Mouse (Mus musculus): ENCODE results near the gene Hirip3. TPM values are rescaled to one million over a fixed set of nuclear protein-coding genes. Genes with fewer than 3 reads are reported as not detected.

Hirip3 gene
- polyA plus RNA-seq, 1 experiment from 2014 or later = 17.0 TPM

- H3K27me3 ChIP-seq (ENCODE audit: control insufficient read depth, insufficient read depth, low read length) = no peaks in the 10 kb centered on the region
- H3K9me3 ChIP-seq (replicated peaks; ENCODE audit: control insufficient read depth, low read length) = no peaks in the 10 kb centered on the region
- peak within 1 kb of the TSS; percentile 69 for H3K4me3 ChIP-seq (ENCODE audit: low read depth, low read length)
- under 1% methylated on average over 41 of the region's 41 CpGs for WGBS (ENCODE audit: insufficient replicate concordance)
- H3K4me2 ChIP-seq = peak within 1 kb of the TSS; percentile 75
- H3K4me1 ChIP-seq (ENCODE audit: control insufficient read depth, insufficient read depth, low read length) = peaks cover 9% of the 10 kb centered on the region; the same call in 1 of the 2 replicates
- peak within 1 kb of the TSS; percentile 76 for H3K27ac ChIP-seq (ENCODE audit: low read depth, low read length)
- H3K36me3 ChIP-seq (ENCODE audit: control insufficient read depth, insufficient read depth, low read length) = peaks cover 29% of the 10 kb centered on the region
- peak within 1 kb of the TSS; percentile 79 for H3K9ac ChIP-seq (ENCODE audit: low read depth, low read length)
- ATAC-seq (replicated peaks; ENCODE audit: insufficient number of reproducible peaks, low FRiP score, low TSS enrichment) = peak; percentile 62
These were observed 494 bp downstream of the Hirip3 start, which contains the start of gene Ino80e for GRCm38 (mm10) chr7:126862147-126862784. TSS of gene Ino80e (minus strand) at chr7:126862377.

DNA sequence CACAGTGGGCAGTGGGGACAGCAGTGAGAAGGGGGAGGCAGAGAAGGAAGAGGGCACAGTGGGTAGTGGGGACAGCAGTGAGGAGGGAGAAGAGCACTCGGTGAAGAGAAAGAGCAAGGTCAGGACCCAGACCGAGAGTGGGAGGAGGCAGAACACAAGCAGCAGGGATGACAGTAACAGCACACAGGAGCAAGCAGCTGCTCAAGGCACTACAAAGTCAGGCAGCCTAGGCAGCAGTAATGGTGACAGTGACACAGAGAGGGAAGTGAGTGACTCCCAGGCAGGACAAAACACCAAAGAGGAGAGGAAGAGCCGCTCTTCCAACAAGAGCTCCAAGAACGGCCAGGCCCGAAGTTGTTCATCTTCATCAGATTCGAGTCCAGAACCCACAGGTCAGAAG, 2.0 kb downstream of the Hirip3 start:
- Histone ChIP-seq H3K9me3 (replicated peaks; ENCODE audit: control insufficient read depth, low read length) (no peaks in the 10 kb centered on the region), H3K4me2 (peak overlapping the region; percentile 75), H3K27me3 (ENCODE audit: control insufficient read depth, insufficient read depth, low read length) (no peaks in the 10 kb centered on the region), H3K27ac (ENCODE audit: low read depth, low read length) (0 out of 2 replicates have a peak overlapping the region, but pooled peaks have one; percentile 3), H3K9ac (ENCODE audit: low read depth, low read length) (no peak overlapping the region; the same call in 1 of the 2 replicates), H3K36me3 (ENCODE audit: control insufficient read depth, insufficient read depth, low read length) (peaks cover 32% of the 10 kb centered on the region), H3K4me1 (ENCODE audit: control insufficient read depth, insufficient read depth, low read length) (peaks cover 9% of the 10 kb centered on the region; the same call in 1 of the 2 replicates), H3K4me3 (ENCODE audit: low read depth, low read length) (no peak overlapping the region)
- WGBS (ENCODE audit: insufficient replicate concordance) = 77% methylated on average over 6 of the region's 6 CpGs
- ATAC-seq (replicated peaks; ENCODE audit: insufficient number of reproducible peaks, low FRiP score, low TSS enrichment) = no peak

DNA sequence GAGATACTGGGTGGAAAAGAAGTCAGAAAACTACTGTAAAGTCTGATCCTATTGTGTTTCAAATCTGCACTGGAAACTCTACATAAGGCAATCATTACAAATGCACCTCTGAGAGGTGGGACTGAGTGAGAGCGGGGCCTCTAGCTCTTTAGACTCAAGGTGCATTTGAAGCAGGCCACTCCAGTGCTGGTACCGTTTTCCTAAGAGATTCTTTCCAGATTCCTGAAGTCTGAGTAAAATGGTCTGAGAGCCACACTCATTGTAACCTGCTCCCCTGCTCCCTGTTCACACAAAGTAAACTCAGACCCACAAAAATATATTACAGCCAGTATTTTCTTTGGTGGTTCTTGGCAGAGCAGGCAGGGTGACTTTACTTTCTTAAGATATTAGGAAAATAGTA, 5.8 kb downstream of the Hirip3 start:
- 91% methylated on average over 2 of the region's 2 CpGs for WGBS (ENCODE audit: insufficient replicate concordance)

GRCm38 (mm10) chr7:126868003-126868402, 6.2 kb downstream of the Hirip3 start:
- 85% methylated on average over 12 of the region's 12 CpGs for WGBS (ENCODE audit: insufficient replicate concordance)
- Histone ChIP-seq H3K27ac (ENCODE audit: low read depth, low read length) (no peak overlapping the region), H3K4me1 (ENCODE audit: control insufficient read depth, insufficient read depth, low read length) (peaks cover 2% of the 10 kb centered on the region; the same call in 1 of the 2 replicates), H3K9ac (ENCODE audit: low read depth, low read length) (no peak overlapping the region), H3K9me3 (replicated peaks; ENCODE audit: control insufficient read depth, low read length) (no peaks in the 10 kb centered on the region), H3K36me3 (ENCODE audit: control insufficient read depth, insufficient read depth, low read length) (peaks cover 62% of the 10 kb centered on the region), H3K4me3 (ENCODE audit: low read depth, low read length) (no peak overlapping the region), H3K27me3 (ENCODE audit: control insufficient read depth, insufficient read depth, low read length) (no peaks in the 10 kb centered on the region), H3K4me2 (no peak overlapping the region)
- no peak for ATAC-seq (replicated peaks; ENCODE audit: insufficient number of reproducible peaks, low FRiP score, low TSS enrichment)

More for the DNA sequence above, 5.8 kb downstream of the Hirip3 start:
- Histone ChIP-seq H3K9me3 (replicated peaks; ENCODE audit: control insufficient read depth, low read length) (no peaks in the 10 kb centered on the region), H3K4me2 (no peak overlapping the region), H3K36me3 (ENCODE audit: control insufficient read depth, insufficient read depth, low read length) (peaks cover 58% of the 10 kb centered on the region), H3K9ac (ENCODE audit: low read depth, low read length) (no peak overlapping the region), H3K4me1 (ENCODE audit: control insufficient read depth, insufficient read depth, low read length) (peaks cover 5% of the 10 kb centered on the region; the same call in 1 of the 2 replicates), H3K27ac (ENCODE audit: low read depth, low read length) (no peak overlapping the region), H3K27me3 (ENCODE audit: control insufficient read depth, insufficient read depth, low read length) (no peaks in the 10 kb centered on the region), H3K4me3 (ENCODE audit: low read depth, low read length) (no peak overlapping the region)
- no peak for ATAC-seq (replicated peaks; ENCODE audit: insufficient number of reproducible peaks, low FRiP score, low TSS enrichment)

DNA sequence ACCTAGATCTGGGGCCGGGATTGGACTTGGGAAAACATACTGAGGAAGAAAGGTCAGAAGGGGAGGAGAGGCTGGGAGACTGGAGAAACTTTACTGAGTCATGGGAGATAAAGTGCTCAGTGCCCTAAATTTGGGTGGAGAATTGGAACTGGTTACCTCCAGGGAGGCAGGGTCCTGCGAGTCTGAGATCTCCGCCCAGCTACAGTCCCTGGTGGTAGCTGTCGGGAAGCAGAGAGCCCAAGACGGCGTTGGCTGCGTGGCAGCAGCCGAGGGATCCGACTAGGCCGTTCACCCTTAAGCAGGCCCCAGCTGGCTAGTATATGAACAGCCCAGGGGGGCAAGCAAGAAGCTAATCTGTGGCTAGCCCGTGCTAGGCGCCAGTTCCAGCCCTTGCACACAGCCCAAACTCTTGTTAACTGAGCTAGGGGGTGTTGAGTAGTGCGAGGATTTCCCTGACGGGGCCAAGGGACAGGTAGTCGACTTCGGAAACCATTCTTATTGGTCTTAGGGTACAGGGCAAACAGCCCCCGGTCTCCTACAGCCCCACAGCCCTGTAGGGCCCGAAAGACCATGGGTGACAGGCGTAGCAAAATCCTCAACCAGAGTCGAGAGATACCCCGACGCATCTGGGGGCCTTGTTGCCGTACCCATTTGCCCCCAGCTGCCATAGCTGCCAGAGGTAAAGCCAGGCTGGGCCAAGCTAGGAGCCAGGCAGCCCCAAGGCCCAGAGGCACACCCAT, 8.2 kb downstream of the Hirip3 start:
- Histone ChIP-seq H3K4me3 (ENCODE audit: low read depth, low read length) (no peak overlapping the region), H3K9ac (ENCODE audit: low read depth, low read length) (no peak overlapping the region), H3K4me2 (no peak overlapping the region), H3K27me3 (ENCODE audit: control insufficient read depth, insufficient read depth, low read length) (no peaks in the 10 kb centered on the region), H3K36me3 (ENCODE audit: control insufficient read depth, insufficient read depth, low read length) (peaks cover 66% of the 10 kb centered on the region), H3K9me3 (replicated peaks; ENCODE audit: control insufficient read depth, low read length) (no peaks in the 10 kb centered on the region), H3K27ac (ENCODE audit: low read depth, low read length) (no peak overlapping the region), H3K4me1 (ENCODE audit: control insufficient read depth, insufficient read depth, low read length) (no peaks in the 10 kb centered on the region)
- WGBS (ENCODE audit: insufficient replicate concordance) = 91% methylated on average over 23 of the region's 23 CpGs
- no peak for ATAC-seq (replicated peaks; ENCODE audit: insufficient number of reproducible peaks, low FRiP score, low TSS enrichment)

DNA sequence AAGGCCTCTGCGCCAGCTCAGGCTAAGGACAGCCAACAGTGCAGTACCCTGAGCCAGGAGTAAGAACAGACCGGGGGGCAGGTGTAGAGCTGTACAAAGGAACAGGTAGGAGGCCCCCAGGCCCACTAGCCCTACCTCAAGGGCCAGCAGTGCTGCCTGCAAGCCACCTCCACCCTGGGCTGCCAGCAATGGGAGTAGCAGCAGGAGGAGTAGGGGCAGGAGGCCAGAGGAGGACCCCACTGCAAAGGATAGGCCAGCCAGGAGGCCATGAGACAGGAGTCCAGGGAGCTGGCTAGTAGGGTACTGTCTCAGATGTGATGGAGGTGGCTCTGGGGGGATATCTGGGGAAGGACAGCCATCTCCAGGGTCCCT, 8.7 kb downstream of the Hirip3 start:
- no peak overlapping the region for H3K9ac ChIP-seq (ENCODE audit: low read depth, low read length)
- 100% methylated on average over 2 of the region's 2 CpGs for WGBS (ENCODE audit: insufficient replicate concordance)
- H3K36me3 ChIP-seq (ENCODE audit: control insufficient read depth, insufficient read depth, low read length) = peaks cover 67% of the 10 kb centered on the region
- H3K4me2 ChIP-seq = no peak overlapping the region
- H3K4me1 ChIP-seq (ENCODE audit: control insufficient read depth, insufficient read depth, low read length) = no peaks in the 10 kb centered on the region
- no peak overlapping the region for H3K27ac ChIP-seq (ENCODE audit: low read depth, low read length)
- H3K9me3 ChIP-seq (replicated peaks; ENCODE audit: control insufficient read depth, low read length) = no peaks in the 10 kb centered on the region
- no peak for ATAC-seq (replicated peaks; ENCODE audit: insufficient number of reproducible peaks, low FRiP score, low TSS enrichment)
- no peaks in the 10 kb centered on the region for H3K27me3 ChIP-seq (ENCODE audit: control insufficient read depth, insufficient read depth, low read length)
- H3K4me3 ChIP-seq (ENCODE audit: low read depth, low read length) = no peak overlapping the region

GRCm38 (mm10) chr7:126877239-126877638, 15.5 kb downstream of the Hirip3 start:
- H3K4me1 ChIP-seq (ENCODE audit: control insufficient read depth, insufficient read depth, low read length) = peaks cover 9% of the 10 kb centered on the region
- no peak overlapping the region for H3K27ac ChIP-seq (ENCODE audit: low read depth, low read length)
- peaks cover 63% of the 10 kb centered on the region for H3K36me3 ChIP-seq (ENCODE audit: control insufficient read depth, insufficient read depth, low read length)
- no peak for ATAC-seq (replicated peaks; ENCODE audit: insufficient number of reproducible peaks, low FRiP score, low TSS enrichment)
- H3K9me3 ChIP-seq (replicated peaks; ENCODE audit: control insufficient read depth, low read length) = no peaks in the 10 kb centered on the region
- no peak overlapping the region for H3K4me3 ChIP-seq (ENCODE audit: low read depth, low read length)
- H3K4me2 ChIP-seq = no peak overlapping the region
- no peaks in the 10 kb centered on the region for H3K27me3 ChIP-seq (ENCODE audit: control insufficient read depth, insufficient read depth, low read length)
- H3K9ac ChIP-seq (ENCODE audit: low read depth, low read length) = no peak overlapping the region
- 100% methylated on average over 1 of the region's 1 CpGs for WGBS (ENCODE audit: insufficient replicate concordance)

GRCm38 (mm10) chr7:126881040-126881439, 19.3 kb downstream of the Hirip3 start:
- Histone ChIP-seq H3K9ac (ENCODE audit: low read depth, low read length) (peak overlapping the region; percentile 57), H3K9me3 (replicated peaks; ENCODE audit: control insufficient read depth, low read length) (no peaks in the 10 kb centered on the region), H3K4me3 (ENCODE audit: low read depth, low read length) (peak overlapping the region; percentile 86; the same call in 1 of the 2 replicates), H3K4me1 (ENCODE audit: control insufficient read depth, insufficient read depth, low read length) (peaks cover 22% of the 10 kb centered on the region), H3K36me3 (ENCODE audit: control insufficient read depth, insufficient read depth, low read length) (peaks cover 37% of the 10 kb centered on the region), H3K4me2 (peak overlapping the region; percentile 96), H3K27me3 (ENCODE audit: control insufficient read depth, insufficient read depth, low read length) (no peaks in the 10 kb centered on the region), H3K27ac (ENCODE audit: low read depth, low read length) (peak overlapping the region; percentile 41)
- WGBS (ENCODE audit: insufficient replicate concordance) = 73% methylated on average over 6 of the region's 6 CpGs
- ATAC-seq (replicated peaks; ENCODE audit: insufficient number of reproducible peaks, low FRiP score, low TSS enrichment) = no peak

Data from heart, embryonic 11.5 days (tissue).